In genomic region chr5:75461368-75461767, GRCm38 (mm10) we compare ENCODE assay signal across 21 mouse cellular contexts.
"Had no signal": no experiment of that assay in that cellular context is flagged by ENCODE, and none has a peak within 500 bp of the region (broad histone marks: within the 10 kb centered on the region; RNA-seq: fewer than 3 reads in every experiment).

No protein-coding gene starts in this region.

- H3K9me3 ChIP-seq: kidney, embryonic 15.5 days; lung, embryonic 15.5 days; megakaryocyte, embryonic 14.5 days; midbrain, embryonic 10.5 days; midbrain, embryonic 13.5 days; neural tube, embryonic 12.5 days; neural tube, embryonic 15.5 days had no signal

- H3K36me3 ChIP-seq: kidney, embryonic 15.5 days; lung, embryonic 15.5 days; midbrain, embryonic 10.5 days; midbrain, embryonic 13.5 days; neural tube, embryonic 12.5 days; neural tube, embryonic 15.5 days had no signal

- ATAC-seq: midbrain, embryonic 13.5 days had no signal

- H3K4me2 ChIP-seq: kidney, embryonic 15.5 days; lung, embryonic 15.5 days; midbrain, embryonic 13.5 days; neural tube, embryonic 12.5 days; neural tube, embryonic 15.5 days had no signal

- H3K4me1 ChIP-seq: kidney, embryonic 15.5 days; midbrain, embryonic 13.5 days; neural tube, embryonic 12.5 days; neural tube, embryonic 15.5 days had no signal

- H3K9ac ChIP-seq: kidney, embryonic 15.5 days; lung, embryonic 15.5 days; midbrain, embryonic 13.5 days; neural tube, embryonic 12.5 days; neural tube, embryonic 15.5 days had no signal

- H3K27ac ChIP-seq: kidney, embryonic 15.5 days; left cerebral cortex, adult 2 months; lung, embryonic 15.5 days; midbrain, embryonic 10.5 days; midbrain, embryonic 13.5 days; neural tube, embryonic 12.5 days; neural tube, embryonic 15.5 days had no signal

- DNase-seq: kidney, adult 11 months; kidney, adult 8-10 months; kidney, postnatal 10 days; kidney, postnatal 36 days; layer of hippocampus, postnatal 36 days; lung, adult 18-20 months; lung, postnatal 10 days; lung, postnatal 36 days; right cerebral cortex, adult 18-20 months; right cerebral cortex, postnatal 14 days; right cerebral cortex, postnatal 4 days; thymus, adult 18-20 months; thymus, postnatal 36 days had no signal

- H3K27me3 ChIP-seq: kidney, embryonic 15.5 days; lung, embryonic 15.5 days; midbrain, embryonic 13.5 days; neural tube, embryonic 12.5 days; neural tube, embryonic 15.5 days had no signal

- H3K4me3 ChIP-seq: kidney, embryonic 15.5 days; left cerebral cortex, adult 2 months; lung, embryonic 15.5 days; midbrain, embryonic 10.5 days; midbrain, embryonic 13.5 days; neural tube, embryonic 12.5 days; neural tube, embryonic 15.5 days had no signal
